Mouse (Mus musculus) CD8-positive naive resting alpha-beta T cell, adult 2 months (primary cell): ENCODE data around the gene Gpc6.

Experiments used
- DNase-seq, 2 experiments: peaks; one replicate each; pipeline ENCODE4 v3.0.0; 2022; ENCODE audit warnings: low read depth in 2 of 2, low spot score in 2 of 2

The Gpc6 gene

DNA sequence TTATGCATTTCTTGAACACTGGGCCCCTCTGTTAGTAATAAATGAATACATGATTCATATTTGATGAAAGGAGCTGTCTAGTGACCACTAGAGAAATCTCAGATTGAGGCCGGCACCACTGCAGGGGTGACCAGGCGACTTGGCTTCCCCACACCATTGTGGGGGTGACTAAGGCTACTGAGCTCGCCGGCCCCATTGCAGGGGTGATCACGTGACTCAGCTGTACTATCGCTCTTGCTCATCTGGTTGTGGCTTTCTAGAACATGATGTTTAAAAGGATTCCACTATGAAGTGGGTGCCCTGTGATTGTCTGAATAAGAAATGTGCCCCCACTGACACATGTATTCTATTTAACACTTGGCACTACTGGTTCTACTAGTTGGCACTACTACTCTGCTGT lies 656.6 kb downstream of the Gpc6 start:
- no peak for DNase-seq

DNA sequence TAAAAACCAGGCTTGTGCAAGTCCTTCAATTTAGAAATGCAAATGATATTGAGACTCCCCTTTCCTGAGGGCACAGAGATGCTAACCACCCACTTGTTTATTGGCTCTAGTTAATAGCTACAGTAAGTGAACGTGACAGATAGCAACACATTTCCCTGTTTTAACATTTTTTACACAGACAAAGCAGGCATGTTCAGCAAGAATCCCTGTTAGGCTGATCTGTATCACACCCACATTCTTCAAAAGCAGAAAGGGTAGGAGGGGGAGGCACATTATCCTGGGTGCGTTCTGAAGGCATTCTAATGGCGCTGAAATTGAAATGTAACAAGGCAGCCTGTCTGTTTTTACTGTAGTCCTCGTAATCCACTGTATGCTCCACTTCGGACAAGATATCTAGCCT lies 674.6 kb downstream of the Gpc6 start:
- no peak for DNase-seq

DNA sequence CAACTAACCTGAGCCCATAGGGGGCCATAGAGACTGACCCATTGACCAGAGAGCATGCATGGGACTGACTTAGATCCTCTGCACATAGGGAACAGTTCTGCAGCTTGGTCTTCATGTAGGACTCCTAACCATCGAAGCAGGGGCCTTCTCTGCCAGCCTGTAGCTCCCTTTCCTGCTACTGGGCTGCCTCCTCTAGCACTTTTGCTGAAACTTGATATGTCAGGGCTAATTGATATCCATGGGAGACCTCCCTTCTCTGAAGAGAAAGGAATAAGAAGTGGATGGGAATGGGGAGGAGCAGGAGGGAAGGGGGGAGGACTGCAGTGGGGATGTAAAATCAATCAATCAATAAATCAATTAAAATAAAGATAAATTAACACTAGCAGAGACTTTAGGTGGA lies 678.7 kb downstream of the Gpc6 start:
- no peak for DNase-seq

DNA sequence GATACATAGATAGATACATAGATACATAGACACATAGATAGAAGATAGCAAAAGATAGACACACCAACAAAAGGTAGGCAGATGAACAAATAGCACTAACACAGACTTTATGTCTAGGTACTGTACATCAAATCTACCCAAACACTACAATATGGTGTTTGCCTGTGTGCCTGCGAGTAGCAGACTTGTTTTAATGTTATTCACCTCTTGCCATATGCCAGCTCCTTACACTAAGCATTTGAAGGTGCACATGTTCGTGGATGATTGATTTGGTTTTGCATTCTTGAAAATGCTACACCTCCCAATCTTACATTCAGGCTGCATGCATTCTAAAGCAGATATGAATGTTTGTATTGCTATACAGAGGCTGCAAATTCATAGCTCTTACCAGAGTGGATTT lies 680.6 kb downstream of the Gpc6 start:
- no peak for DNase-seq

DNA sequence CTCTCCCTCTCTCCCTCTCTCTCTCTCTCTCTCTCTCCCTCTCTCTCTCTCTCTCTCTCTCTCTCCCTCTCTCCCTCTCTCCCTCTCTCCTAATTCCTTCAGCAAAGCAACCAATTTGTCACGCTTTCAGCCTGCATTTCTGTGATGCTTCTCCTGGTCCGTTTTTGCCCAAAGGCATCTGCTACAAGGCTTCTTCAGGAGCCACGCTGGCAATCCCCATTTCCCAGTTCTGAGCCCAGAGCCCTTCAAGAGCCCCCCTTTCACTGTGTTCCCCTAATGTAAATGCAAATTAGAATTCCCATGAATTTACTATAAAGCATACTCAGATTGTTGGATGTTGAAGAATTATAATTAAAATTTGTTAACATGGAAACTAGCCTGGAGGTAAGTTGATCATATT lies 686.0 kb downstream of the Gpc6 start:
- no peak for DNase-seq

DNA sequence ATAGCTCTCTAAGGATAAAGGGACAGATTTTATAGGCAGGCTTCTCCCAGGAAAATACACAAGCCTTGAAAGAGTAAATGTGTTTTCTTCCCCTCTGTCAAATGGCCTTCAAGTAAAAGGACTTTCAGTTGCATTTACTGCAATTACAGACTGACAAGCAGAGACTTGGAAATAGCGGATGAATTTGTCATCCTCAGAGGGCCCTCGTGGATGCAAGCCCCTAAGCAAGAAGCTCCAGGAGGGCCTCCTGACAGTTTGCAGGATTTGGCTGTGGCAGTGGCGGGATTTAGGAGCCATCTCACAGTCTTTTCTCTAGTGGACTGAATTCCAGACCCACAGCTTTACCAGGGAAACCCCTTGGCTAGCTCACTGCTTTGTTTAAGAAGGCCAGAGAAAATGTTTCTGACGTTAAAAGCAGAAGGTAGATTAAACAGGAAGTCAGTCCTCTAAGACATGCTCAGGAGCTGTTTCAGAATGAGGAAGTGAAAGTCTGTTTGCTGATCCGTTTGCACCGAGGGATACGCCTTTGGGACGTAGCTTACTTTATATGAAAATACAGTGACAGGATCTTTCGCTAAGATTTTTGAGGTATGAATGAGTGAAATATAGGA lies 700.1 kb downstream of the Gpc6 start:
- DNase-seq, result no peak

DNA sequence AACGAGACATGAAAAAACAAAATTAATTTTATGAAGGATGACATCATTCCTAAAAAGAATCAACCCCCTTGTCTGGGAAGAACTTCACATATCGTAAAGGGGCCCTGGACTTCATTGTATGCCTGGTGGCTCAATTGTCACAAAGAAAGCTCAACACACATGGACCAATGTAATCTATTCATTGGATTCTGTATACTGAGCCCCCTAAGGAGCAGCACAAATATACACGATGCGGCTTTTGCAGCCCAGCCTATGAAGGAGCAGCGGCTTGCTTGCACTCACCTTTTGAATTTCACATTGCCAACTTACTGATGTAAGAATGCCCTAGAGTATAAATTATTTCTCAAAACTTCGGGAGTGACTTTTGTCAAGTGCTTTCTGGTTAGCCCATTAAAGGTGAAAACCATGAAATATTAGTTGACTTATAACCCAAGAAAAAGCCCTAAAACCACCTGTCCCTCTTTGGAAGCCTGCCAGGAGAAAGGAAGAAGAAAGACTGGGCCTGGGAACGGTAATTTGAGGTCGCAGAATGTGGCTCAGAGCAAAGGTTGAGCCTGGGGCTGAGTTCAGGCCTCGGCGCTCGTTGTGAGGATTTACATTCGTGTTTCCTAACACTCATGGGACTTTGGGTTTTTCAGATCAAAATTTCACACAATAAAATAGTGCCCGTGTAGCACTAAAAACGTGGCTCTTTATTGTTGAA lies 709.3 kb downstream of the Gpc6 start:
- no peak for DNase-seq

DNA sequence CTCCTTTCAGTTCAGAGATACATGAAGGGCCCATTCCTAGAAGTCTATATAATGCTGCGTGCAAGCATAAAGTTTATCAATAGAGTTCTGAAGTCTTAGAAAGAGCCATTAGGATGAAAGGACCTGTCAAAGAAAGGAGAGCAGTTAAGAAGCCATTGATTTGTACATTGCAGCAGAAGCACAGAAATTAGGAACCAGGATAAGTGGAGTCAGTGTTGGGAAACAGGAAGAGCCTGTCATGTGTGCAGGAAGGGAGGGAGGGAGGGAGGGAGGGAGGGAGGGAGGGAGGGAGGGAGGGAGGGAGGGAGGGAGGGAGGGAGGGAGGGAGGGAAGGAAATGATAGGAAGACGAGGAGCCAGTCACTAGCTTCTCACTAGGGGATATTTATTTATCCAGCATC lies 716.7 kb downstream of the Gpc6 start:
- no peak for DNase-seq

DNA sequence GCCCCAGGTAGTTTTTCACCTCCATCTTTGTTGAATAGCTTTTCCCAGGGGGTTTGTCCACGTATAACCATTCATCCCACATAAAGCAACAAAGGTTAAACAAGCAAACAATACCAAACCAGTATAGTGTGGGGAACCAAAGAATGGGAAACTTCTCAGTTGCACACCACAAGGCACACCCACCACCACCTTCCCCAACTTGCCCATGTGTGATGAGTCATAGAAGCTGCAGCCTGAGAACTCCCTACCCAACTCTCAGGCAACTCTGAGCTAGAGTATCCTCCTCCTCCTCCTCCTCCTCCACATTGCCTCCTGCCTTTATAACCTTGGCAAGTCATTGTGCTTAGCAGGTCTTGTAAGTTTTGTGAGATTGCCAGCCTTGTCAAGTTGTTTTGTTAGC lies 718.0 kb downstream of the Gpc6 start:
- no peak for DNase-seq

DNA sequence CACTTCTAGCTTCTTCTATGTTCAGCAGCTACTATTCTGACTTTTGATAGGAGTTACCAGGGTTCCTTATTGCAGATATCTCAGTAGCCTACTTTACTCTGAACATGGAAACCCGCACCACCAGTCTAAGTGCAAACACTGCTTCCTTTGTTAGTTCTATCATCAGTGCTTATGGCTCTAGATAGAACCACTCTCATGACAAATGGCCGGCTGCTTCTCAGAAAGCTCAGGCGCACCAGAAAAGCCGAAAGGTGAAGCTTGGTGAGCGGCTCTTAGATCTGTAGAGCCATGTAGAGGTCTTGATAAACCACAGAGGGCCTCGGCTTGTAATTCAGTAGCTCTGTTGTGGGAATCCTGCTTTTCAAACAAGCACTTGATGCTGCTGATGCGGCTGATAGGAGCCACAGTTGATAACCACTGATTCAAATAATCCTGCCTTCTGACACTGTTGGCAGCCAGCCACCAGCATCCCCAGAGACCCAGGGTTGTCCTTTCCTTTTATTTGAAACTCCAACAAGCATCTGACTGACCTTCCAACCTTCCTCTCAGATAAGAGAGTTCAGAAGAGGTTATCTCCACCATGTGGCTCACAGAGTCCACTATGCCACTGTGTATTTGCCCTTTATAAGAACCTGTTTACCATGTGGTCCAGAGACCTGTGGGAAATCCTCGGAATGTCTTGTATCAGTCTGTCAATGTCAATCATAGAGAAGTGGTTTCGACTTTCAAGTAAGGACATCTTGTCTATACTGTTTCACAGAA lies 723.3 kb downstream of the Gpc6 start:
- DNase-seq, result no peak

DNA sequence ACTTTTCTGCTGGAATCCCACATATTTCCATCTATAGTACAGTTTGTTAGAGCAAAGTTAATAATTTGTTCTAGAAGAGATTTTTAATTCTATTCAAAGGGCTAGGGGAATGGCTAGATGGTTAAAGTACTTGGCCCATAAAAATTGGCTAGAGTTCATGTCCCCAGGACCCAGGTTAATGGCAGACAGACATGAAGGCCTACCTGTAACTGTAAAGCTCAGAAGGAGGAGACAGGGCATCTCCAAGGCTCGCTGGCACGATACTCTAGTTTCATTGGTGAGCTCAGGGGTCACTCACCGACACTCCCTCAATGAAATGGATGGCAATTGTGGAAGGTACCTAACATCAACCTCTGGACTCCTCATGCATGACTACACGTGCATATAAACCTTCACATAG lies 725.0 kb downstream of the Gpc6 start:
- no peak for DNase-seq

DNA sequence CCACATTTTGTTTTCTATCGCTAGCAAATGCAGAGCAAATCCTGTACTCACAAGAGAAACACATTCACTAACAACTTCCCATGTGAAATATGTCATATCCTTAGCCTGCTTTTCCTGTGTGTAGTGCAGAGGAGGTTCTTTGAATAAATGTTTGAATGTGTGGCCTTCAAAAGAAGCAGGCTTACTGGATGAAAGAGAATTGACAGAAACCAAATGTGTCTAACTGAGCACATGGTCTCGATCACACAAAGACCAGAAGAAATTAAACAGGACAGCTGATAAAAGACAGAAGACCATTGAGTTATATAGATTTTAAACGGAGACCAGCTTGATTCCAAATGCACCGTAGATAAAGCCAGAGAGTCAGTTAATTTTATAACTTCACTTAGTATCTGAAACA lies 726.2 kb downstream of the Gpc6 start:
- no peak for DNase-seq

DNA sequence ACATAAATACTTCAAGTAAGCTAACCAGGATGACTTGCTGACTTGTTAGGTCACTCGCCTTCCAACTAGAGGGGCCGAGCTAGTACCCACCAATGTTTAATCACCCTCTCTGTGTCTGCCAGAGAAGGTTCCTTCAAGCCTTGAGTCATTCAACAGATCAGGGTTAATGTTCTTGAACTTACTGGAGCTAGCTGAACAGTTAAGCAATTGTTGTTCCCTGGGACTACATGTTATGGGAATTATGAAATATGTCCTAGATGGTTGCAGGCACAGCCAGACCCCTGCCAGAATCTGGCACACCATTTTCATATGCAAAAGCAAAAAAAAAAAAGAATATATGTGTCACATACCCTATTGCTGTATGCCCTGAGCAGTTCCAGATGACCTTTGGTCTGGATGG lies 726.8 kb downstream of the Gpc6 start:
- DNase-seq, result no peak

DNA sequence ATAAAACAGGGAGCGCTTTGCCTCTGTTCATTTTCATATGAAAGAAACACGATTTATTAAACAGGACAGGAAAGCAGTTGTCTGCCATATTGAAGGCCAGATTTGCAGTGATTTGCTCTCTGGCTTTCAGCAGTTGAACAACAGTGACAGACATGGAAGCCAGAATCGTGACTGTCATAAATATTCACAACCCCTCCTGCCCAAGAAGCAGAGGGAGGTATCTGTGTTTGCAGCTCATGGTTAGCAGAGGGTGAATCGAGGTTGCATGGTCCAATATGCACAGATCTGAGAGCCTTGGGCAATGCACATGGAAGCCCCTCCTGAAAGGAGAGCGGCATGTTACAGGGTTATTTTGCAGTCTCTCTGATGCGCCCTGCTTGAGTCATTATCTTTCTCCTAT lies 730.3 kb downstream of the Gpc6 start:
- no peak for DNase-seq

DNA sequence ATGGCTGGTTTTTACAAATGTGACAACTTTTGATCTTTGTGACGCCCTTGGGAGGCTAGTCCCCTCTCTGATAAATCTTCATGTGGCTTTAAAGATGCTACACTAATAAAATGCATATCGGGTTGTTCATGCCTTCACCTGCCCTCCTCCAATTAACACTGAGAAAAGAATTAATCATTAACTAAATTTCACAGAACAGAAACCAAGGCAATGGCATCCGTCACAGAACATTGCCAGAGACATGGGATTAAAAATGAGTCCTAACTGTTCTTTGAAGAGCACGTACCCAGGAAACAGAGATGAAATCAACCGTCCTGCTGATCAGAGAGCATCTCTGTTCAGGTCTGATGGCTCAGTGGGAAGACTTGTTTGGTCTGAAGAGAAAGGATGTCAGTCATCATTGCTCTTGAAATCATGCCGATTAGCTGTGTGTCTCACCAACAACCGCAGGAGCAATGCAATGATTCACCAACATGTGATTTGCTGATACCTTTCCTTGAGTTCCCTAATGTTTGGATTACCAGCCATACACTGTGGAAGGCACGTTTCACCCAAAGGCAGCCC lies 734.2 kb downstream of the Gpc6 start:
- DNase-seq, result no peak

DNA sequence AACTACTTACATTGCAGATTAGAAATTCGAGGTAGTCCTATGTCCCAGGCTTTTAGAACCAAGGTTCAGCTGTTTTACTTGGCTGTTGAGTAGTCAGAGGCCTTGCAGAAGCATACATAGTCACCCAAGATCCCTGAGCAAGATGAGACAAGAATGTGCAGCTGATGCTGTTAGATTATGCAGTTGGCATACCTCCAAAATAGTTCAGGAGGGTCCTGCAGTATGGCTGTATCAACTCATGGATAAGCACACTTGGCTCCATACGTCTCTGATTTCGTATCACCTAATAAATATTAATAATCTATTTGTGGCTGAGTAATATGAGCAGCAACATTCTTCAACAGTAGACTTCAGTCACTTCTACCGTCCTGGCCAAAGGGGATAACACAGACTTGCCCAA lies 737.1 kb downstream of the Gpc6 start:
- DNase-seq, result no peak

DNA sequence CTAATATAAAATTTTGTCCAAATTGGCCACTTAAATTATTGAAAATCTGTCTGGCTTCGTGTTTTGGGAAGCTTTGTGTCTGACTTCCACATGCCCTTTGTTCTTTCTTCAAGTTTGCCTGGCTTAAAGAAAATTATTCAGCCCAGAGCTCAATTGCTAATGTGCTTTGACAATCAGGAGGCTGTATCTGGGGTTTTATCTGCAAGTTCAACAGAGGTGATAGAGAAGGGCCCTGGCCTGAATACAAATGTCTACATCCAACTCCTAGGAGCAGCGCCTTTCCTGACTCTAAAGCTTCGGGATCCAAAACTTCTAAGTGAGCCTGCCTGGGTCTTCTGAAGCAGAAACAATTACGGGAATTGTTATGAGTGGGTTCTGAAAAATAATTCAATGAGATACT lies 739.7 kb downstream of the Gpc6 start:
- DNase-seq, result no peak

DNA sequence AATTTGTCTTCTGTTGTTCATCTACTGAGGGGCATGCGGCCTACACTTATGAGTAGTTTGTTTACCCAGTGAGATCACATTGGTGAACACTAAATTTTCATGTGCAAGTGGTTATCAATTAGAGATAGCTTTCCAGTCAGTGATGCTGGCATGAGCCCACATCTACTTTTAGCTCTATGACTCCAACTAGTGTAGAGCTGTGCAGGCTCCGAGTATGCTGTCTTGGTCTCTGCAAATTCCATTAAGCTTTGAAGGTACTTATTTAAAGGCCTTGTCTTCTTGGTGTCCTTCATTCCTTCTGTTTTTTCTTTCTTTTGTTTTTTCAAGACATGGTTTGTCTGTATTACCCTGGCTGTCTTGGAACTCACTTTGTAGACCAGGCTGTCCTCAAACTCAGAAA lies 741.0 kb downstream of the Gpc6 start:
- DNase-seq, result no peak

DNA sequence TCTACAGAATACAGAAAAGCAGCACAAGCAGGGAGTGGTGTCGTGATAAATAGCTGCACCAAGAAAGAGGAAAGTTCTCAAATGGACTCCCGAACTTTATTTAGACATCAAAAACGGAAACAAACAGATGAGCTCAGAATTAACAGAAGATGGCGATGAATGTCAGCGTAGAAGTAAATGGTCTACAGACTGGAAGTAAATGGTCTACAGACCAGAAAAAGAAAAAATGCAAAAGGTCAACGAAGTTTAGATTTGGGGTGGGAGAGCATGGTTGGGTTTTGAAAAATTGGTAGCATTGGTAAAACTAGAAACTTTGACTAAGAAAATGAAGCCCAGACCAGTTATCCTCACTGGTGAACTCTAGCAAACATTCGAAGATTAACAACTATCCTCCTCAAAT lies 748.4 kb downstream of the Gpc6 start:
- DNase-seq, result no peak

DNA sequence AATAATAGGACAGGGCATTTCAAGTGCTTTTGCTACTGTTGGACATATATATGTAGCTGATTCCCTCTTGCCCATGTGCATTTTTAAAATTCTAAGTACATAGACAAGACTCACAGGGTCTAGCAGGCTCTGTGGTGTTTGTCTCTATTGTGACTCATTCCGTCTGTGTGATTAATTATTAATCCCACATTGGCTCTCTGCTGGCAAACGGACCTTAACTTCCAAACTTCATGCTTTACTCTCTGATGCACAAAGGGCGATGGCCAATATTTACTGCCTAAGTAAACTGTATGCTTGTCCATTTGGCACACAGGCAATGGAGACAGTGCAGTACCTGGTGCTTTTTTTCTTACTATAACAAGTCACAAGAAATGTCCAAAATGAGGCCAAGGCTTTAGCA lies 749.4 kb downstream of the Gpc6 start:
- DNase-seq, result no peak

DNA sequence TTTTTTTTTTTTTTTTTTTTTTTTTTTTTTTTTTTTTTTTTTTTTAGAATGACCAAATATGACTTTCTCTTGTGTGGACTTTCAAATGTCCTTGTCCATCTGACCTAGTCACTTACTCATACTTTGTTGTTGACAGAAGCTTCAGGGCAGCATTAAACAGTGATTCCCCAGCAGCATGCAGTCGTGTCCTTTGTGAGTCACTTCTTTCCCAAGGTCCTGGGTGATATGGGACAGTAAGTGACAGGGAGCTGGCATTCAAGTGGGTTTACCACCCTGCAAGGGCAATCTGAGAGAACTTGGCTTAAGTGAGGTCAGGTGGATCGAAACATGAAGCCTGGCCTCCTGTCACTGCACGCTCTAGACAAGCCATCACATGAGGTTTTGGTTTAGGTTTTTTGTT lies 754.8 kb downstream of the Gpc6 start:
- no peak for DNase-seq

DNA sequence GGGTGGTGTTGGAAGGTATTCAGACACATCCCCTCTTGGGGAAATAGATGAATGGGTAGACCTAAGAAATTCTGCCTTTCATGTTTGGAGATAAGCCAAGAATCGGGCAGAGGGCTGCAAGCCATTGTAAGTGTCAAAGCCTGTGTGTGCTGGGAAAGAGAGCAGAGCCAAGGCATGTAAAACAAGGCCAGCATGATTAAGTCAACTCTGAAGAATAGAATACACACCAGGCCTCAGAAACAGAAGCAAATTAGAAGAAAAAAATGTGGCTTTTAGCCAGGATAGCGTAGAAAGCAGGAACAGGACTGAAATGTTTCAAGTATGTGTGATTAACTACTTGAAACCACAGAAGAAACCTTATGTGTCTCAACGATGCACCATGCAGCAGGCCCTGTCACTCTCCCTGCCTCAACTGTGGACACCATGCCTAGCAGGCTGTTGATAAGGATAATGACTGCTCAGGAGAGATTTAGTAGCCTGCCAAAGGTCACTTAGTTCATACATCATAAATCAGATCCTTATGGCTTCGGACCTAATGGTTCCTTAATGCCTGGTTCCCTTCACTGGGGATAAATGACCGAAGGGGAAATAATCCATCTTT lies 756.3 kb downstream of the Gpc6 start:
- DNase-seq, result no peak
